Mouse (Mus musculus) lung, postnatal 4 days (tissue): ENCODE measurements at regions not wholly inside any gene's neighbourhood (a gene's known extent, or its start where the extent isn't known, plus 50 kb on each side); places are given as distances from the start of the nearest gene placed in this dataset.

ENCODE experiments used
- DNase-seq, 2 experiments: peaks; one replicate each; pipeline ENCODE4 v3.0.0; 2021

- DNase-seq, result no peak
Measured at GRCm38 (mm10) chr12:5542701-5543100, 167.2 kb upstream of the Klhl29 start.

GRCm38 (mm10) chr12:5496299-5496698 lies 120.8 kb upstream of the Klhl29 start:
- no peak for DNase-seq

GRCm38 (mm10) chr12:5494657-5495512 lies 119.4 kb upstream of the Klhl29 start:
- peak in 1 of 2 experiments; percentile 26 for DNase-seq

DNA sequence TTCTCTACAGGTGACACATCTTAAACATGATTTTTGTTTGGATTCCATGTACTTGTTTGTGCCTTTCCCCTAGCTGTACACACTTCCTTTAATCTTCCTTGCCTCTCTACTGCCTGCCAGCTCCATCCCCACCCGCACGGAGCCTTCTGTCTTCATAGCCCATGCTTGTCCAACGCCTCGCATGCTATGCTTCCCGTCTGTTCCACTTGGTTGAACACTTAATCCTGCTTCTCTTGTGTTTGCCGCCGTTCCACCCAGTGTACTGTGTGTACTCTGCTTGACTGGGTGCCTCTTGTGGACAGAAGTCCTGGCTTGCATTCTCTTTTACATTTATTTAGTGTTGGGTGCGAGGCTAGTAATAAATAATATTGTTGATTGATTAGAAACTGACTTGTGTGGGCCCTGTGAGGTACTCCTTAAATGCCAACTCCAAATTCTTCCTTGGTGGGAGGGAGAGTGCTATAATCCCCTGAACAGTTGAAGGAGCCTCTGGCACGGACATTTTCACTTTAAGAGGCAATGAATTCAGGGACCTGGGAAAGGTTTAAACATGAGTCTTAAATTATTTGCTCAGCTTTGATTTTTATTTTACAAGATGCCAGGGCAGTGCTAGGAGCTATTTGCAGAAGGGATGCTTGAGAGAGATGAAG lies 88.9 kb upstream of the Klhl29 start:
- DNase-seq, result no peak

DNA sequence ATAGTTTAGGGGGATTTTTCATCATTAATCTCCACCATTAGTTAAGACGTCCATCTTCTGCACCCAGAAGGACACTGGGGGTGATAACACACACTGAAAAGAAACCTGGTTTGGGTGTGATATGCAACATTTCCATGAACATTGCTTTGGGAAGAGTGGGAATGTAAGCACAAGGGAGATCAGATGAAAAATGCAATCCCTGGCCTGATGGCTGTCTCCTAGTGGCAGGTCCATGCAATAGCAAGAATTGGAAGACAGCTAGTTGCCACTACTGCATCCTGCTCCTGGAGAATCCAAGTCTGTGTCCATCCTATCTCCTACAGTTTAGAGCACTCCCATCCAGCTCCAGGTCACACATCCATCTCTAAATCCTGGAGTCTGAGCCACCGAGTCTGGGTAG lies 77.7 kb upstream of the Klhl29 start:
- DNase-seq, result no peak

- DNase-seq, result no peak
Measured at GRCm38 (mm10) chr12:5443730-5444129, 68.2 kb upstream of the Klhl29 start.

DNA sequence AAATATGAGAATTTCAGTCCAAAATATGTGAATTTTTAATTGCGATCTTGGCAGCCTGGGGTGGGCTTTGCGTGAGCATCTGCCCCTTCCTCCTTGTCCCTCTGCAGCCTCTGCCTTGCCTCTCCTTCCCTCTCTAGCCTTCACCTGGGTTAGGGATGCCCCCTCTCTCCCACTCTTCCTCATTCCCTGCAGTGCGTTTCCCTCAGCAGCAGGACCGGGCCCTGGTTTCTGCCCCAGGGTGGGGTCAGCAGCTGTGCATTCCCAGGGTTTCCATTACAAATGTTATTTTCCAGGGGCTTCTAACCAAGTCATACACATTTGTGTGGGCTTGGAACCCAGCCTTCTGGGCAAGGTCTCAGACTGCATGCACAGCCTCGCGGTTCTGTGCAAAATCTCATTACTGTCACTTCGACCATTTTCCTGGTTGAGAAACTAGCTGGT lies 67.6 kb upstream of the Klhl29 start:
- DNase-seq, result no peak

DNA sequence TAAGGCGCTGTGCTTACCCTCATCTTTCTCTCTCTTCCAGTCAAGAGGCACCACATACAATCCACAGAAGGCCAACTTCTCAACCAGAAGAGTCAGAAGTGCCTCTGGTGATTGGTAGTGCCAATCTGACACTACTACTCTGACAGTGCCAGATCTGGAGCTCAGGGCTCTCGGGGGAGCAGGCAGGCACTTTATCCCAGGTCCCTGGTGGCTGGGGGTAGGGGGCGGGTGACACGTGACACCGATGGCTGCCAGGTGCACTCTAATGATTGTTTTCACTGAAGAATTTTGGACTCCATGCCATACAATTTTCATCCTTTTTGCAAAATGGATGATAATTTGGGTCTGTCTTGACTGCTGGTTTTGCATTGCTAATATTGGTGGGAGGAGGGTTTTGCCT lies 67.2 kb upstream of the Klhl29 start:
- no peak for DNase-seq

DNA sequence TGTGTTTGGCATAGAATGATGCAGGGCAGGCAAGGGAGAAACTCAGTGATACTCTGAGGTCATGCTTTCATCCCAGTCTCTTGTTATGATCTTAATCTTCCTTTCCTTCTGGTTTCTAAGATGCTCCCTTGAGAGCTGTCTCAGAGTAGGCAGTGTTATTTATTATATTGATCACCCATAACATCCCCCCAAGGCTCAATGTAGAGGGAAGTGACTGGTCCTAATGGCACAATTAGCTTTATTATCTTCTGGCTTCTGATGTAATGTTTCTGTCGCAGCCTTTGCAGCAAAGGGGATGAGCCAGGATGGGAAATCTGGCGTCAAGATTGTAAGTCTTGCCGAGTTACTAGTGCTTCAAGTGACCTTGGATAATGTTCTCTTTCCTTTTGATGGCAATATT lies 65.0 kb upstream of the Klhl29 start:
- no peak for DNase-seq

- no peak for DNase-seq
Measured at GRCm38 (mm10) chr12:5435876-5436275, 60.4 kb upstream of the Klhl29 start.

GRCm38 (mm10) chr12:5434060-5434459 lies 58.6 kb upstream of the Klhl29 start:
- no peak for DNase-seq

DNA sequence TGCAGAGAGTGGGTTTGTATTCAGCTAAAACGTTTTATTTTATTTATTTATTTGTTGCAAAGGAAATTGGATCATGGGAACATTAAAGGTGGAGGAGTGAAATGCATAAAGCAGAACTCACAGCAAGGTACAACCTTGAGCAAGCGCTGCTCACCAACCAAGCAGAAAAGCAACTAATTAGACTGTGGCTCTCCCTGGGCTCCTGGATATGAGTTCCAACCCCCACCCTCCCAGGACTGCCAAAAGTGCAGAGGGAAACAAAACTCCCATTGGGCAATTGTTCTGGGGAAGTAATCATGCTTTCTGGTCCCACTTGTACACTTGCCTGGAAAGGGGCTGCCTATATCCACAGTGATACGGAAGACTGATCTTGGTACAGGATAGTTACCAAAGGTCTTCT lies 57.2 kb upstream of the Klhl29 start:
- no peak for DNase-seq

GRCm38 (mm10) chr12:5428733-5429132 lies 53.3 kb upstream of the Klhl29 start:
- no peak for DNase-seq
